Mouse (Mus musculus) CH12.LX (cell line): ENCODE data around the gene Uxs1. TPM values are rescaled to one million over a fixed set of nuclear protein-coding genes. Genes with fewer than 3 reads are reported as not detected.

Experiments
- DNase-seq: peaks from one replicate; pipeline ENCODE4 v3.0.0-alpha.2; 2013; ENCODE audit errors: extremely low read depth
- H3K27ac ChIP-seq: 2 replicates; pipeline ENCODE4 v1.5.1; 2012; ENCODE audit warnings: low read depth, mild to moderate bottlenecking, control low read depth, moderate library complexity; ENCODE audit not compliant: insufficient read depth
- H3K27me3 ChIP-seq: replicated peaks from 2 replicates; pipeline ENCODE3; 2012; ENCODE audit warnings: inconsistent platforms
- H3K36me3 ChIP-seq, 2 experiments: replicated peaks in 1 of 2; 2 replicates each; pipeline versions ENCODE3 to v1.6.1; 2012; ENCODE audit warnings: inconsistent platforms in 1 of 2, low read length in 1 of 2, mild to moderate bottlenecking in 1 of 2, mixed read lengths in 1 of 2, moderate library complexity in 1 of 2; ENCODE audit not compliant: control insufficient read depth in 1 of 2, insufficient read depth in 1 of 2
- H3K4me1 ChIP-seq, 2 experiments: 2 replicates each; pipeline ENCODE4 v1.6.1; 2012; ENCODE audit warnings: inconsistent platforms in 1 of 2, moderate library complexity in 1 of 2; ENCODE audit not compliant: insufficient read depth in 2 of 2, control insufficient read depth in 1 of 2
- H3K4me2 ChIP-seq: 2 replicates; pipeline ENCODE4 v1.6.1; 2012; ENCODE audit warnings: low read depth, mild to moderate bottlenecking, control low read depth; ENCODE audit not compliant: poor library complexity, insufficient read depth, severe bottlenecking
- H3K4me3 ChIP-seq, 3 experiments: fragments of 150-350 bp in 1 of 3; sonication (generic) in 1 of 3; replicated peaks in 1 of 3; 2 replicates each; pipeline versions ENCODE3 to v1.5.1; 2011 to 2012; ENCODE audit warnings: low read depth in 2 of 3, low read length in 2 of 3, mild to moderate bottlenecking in 2 of 3, moderate library complexity in 2 of 3, control low read depth in 1 of 3, improper control_type of control experiment in 1 of 3, inconsistent platforms in 1 of 3, mixed read lengths in 1 of 3; ENCODE audit not compliant: poor library complexity in 1 of 3
- H3K79me2 ChIP-seq: replicated peaks from 2 replicates; pipeline ENCODE4 v1.6.1; 2012; ENCODE audit warnings: mild to moderate bottlenecking, moderate library complexity; ENCODE audit not compliant: control insufficient read depth, poor library complexity, insufficient read depth, severe bottlenecking; ENCODE audit errors: extremely low read depth
- H3K9ac ChIP-seq: 2 replicates; pipeline ENCODE4 v1.6.1; 2012; ENCODE audit warnings: low read depth, mild to moderate bottlenecking, control low read depth, moderate library complexity; ENCODE audit not compliant: insufficient read depth
- H3K9me3 ChIP-seq: replicated peaks from 2 replicates; pipeline ENCODE3; 2012; ENCODE audit warnings: low read length, inconsistent platforms, mixed read lengths
- BHLHE40 ChIP-seq: IDR thresholded peaks from 2 replicates; pipeline ENCODE4 v1.6.1; 2011; ENCODE audit warnings: mild to moderate bottlenecking, low read depth, low read length, improper control_type of control experiment
- EP300 ChIP-seq: IDR thresholded peaks from 2 replicates; pipeline ENCODE4 v1.6.1; 2011; ENCODE audit warnings: low read length, improper control_type of control experiment
- ETS1 ChIP-seq: conservative IDR thresholded peaks from 2 replicates; pipeline ENCODE4 v1.6.1; 2012; ENCODE audit warnings: low read depth, mild to moderate bottlenecking, inconsistent platforms, low read length, improper control_type of control experiment, moderate library complexity
- JUN ChIP-seq: IDR thresholded peaks from 2 replicates; pipeline ENCODE4 v1.6.1; 2011; ENCODE audit warnings: low read depth, mild to moderate bottlenecking, low read length, improper control_type of control experiment, moderate library complexity; ENCODE audit not compliant: insufficient read depth
- JUND ChIP-seq: conservative IDR thresholded peaks from 2 replicates; pipeline ENCODE4 v1.6.1; 2011; ENCODE audit warnings: low read depth, low read length, improper control_type of control experiment
- MAFK ChIP-seq: IDR thresholded peaks from 2 replicates; pipeline ENCODE4 v1.6.1; 2011; ENCODE audit warnings: low read length, improper control_type of control experiment; ENCODE audit not compliant: insufficient replicate concordance
- MEF2A ChIP-seq: IDR thresholded peaks from 2 replicates; pipeline ENCODE4 v1.6.1; 2014; ENCODE audit warnings: low read depth, mild to moderate bottlenecking, inconsistent platforms, low read length, improper control_type of control experiment, borderline replicate concordance
- MXI1 ChIP-seq: IDR thresholded peaks from 2 replicates; pipeline ENCODE4 v1.6.1; 2011; ENCODE audit warnings: mild to moderate bottlenecking, low read depth, low read length, improper control_type of control experiment
- MYC ChIP-seq: IDR thresholded peaks from 2 replicates; pipeline ENCODE4 v1.6.1; 2011; ENCODE audit warnings: low read depth, mild to moderate bottlenecking, improper control_type of control experiment, low read length
- NRF1 ChIP-seq: IDR thresholded peaks from 2 replicates; pipeline ENCODE4 v1.6.1; 2014; ENCODE audit warnings: low read depth, mild to moderate bottlenecking, inconsistent platforms, low read length, improper control_type of control experiment, moderate library complexity
- PAX5 ChIP-seq: IDR thresholded peaks from 2 replicates; pipeline ENCODE4 v1.6.1; 2012; ENCODE audit warnings: low read length, inconsistent platforms, mixed read lengths
- POLR2A ChIP-seq: IDR thresholded peaks from 2 replicates; pipeline ENCODE4 v1.6.1; 2011; ENCODE audit warnings: low read depth, mild to moderate bottlenecking, improper control_type of control experiment, low read length
- POLR2AphosphoS2 ChIP-seq: IDR thresholded peaks from 2 replicates; pipeline ENCODE4 v1.6.1; 2011; ENCODE audit warnings: low read depth, low read length, improper control_type of control experiment
- RAD21 ChIP-seq: IDR thresholded peaks from 2 replicates; pipeline ENCODE4 v1.6.1; 2011; ENCODE audit warnings: low read depth, mild to moderate bottlenecking, low read length, improper control_type of control experiment, moderate library complexity
- SIN3A ChIP-seq: IDR thresholded peaks from 2 replicates; pipeline ENCODE4 v1.6.1; 2012; ENCODE audit warnings: low read length, improper control_type of control experiment, inconsistent platforms
- SMC3 ChIP-seq: IDR thresholded peaks from 2 replicates; pipeline ENCODE4 v1.6.1; 2011; ENCODE audit warnings: low read depth, low read length, improper control_type of control experiment
- TBP ChIP-seq: conservative IDR thresholded peaks from 2 replicates; pipeline ENCODE4 v1.6.1; 2011; ENCODE audit warnings: low read depth, low read length, improper control_type of control experiment
- UBTF ChIP-seq: IDR thresholded peaks from 2 replicates; pipeline ENCODE4 v1.6.1; 2012; ENCODE audit warnings: low read depth, mild to moderate bottlenecking, inconsistent platforms, low read length, improper control_type of control experiment, moderate library complexity
- USF1 ChIP-seq: IDR thresholded peaks from 2 replicates; pipeline ENCODE4 v1.6.1; 2014; ENCODE audit warnings: low read depth, mild to moderate bottlenecking, inconsistent platforms, low read length, improper control_type of control experiment
- USF2 ChIP-seq: conservative IDR thresholded peaks from 2 replicates; pipeline ENCODE4 v1.6.1; 2011; ENCODE audit warnings: low read depth, low read length, improper control_type of control experiment
- ZMIZ1 ChIP-seq: IDR thresholded peaks from 2 replicates; pipeline ENCODE4 v1.6.1; 2012; ENCODE audit warnings: low read depth, mild to moderate bottlenecking, inconsistent platforms, low read length, improper control_type of control experiment
- ZNF384 ChIP-seq: IDR thresholded peaks from 2 replicates; pipeline ENCODE4 v1.6.1; 2012; ENCODE audit warnings: low read depth, low read length, improper control_type of control experiment, inconsistent platforms
- dilution Hi-C: fragments of 300-500 bp; cut with MboI; formaldehyde crosslinking; loops from 2 replicates; pipeline ENCODE4 v1.14.3; 2020; ENCODE audit warnings: low sequenced_read_pairs; ENCODE audit not compliant: extremely low pct_unique_long_range_greater_than_20kb, extremely low pct_ligation_motif_present
- in situ Hi-C: fragments of 300-500 bp; cut with MboI; formaldehyde crosslinking; loops from 3 replicates; pipeline ENCODE4 v1.14.3; 2019; ENCODE audit warnings: low sequenced_read_pairs, low pct_ligation_motif_present, low pct_unique_long_range_greater_than_20kb, mixed read lengths
- polyA plus RNA-seq: library from polyadenylated mRNA; unstranded; fragments of >175 nt; gene quantifications from 2 replicates; pipeline ENCODE4 v1.2.1, GENCODE M21; 2012; ENCODE audit warnings: low read depth; ENCODE audit not compliant: insufficient read length
- total RNA-seq, 2 experiments: library from RNA; depleted of rRNA; stranded (reverse); fragments of 300-350 nt in 1 of 2; fragments of >200 nt in 1 of 2; gene quantifications; 2 replicates each; pipeline ENCODE4 v1.2.3; 2012 to 2014

Gene Uxs1
- total and polyA plus RNA-seq, 3 experiments = 18.4 to 33.3 (median 31.3) TPM

GRCm38 (mm10) chr1:43718793-43719192 is 108.8 kb downstream of the Uxs1 start:
- peaks cover 4% of the 10 kb centered on the region for H3K9me3 ChIP-seq
- H3K79me2 ChIP-seq = no peaks in the 10 kb centered on the region
- H3K4me3 ChIP-seq = no peak overlapping the region
- in situ Hi-C loops (no loop called here), dilution Hi-C loops (no loop called here)
- H3K27ac ChIP-seq = no peak overlapping the region
- DNase-seq = no peak
- no peak overlapping the region for H3K4me2 ChIP-seq
- TF ChIP-seq JUND (no peak), ETS1 (no peak), POLR2A (no peak), EP300 (no peak), NRF1 (no peak), USF1 (no peak)
- TF ChIP-seq, all 38 proteins: peak for 0
- Histone ChIP-seq H3K9ac (no peak overlapping the region), H3K27me3 (no peaks in the 10 kb centered on the region), H3K36me3 (no peaks in the 10 kb centered on the region), H3K4me1 (no peaks in the 10 kb centered on the region)

GRCm38 (mm10) chr1:43717967-43718366 is 109.6 kb downstream of the Uxs1 start:
- TF ChIP-seq EP300 (no peak), RAD21 (no peak), JUN (no peak), MEF2A (no peak), SIN3A (no peak), ZNF384 (no peak), MXI1 (no peak), USF2 (no peak), PAX5 (no peak), POLR2AphosphoS2 (no peak), ZMIZ1 (no peak), MAFK (no peak), TBP (no peak), SMC3 (no peak), BHLHE40 (no peak), UBTF (no peak), MYC (no peak), NRF1 (no peak)
- TF ChIP-seq, all 38 proteins: peak for 0
- dilution Hi-C loops (no loop called here), in situ Hi-C loops (no loop called here)
- Histone ChIP-seq H3K4me3 (no peak overlapping the region), H3K9ac (no peak overlapping the region), H3K27me3 (no peaks in the 10 kb centered on the region), H3K4me1 (no peaks in the 10 kb centered on the region), H3K79me2 (no peaks in the 10 kb centered on the region), H3K36me3 (no peaks in the 10 kb centered on the region), H3K27ac (no peak overlapping the region), H3K9me3 (peaks cover 2% of the 10 kb centered on the region), H3K4me2 (no peak overlapping the region)
- no peak for DNase-seq
